Mouse (Mus musculus) CD8-positive naive resting alpha-beta T cell, adult 2 months (primary cell): ENCODE data around the gene Tmem178.

Experiments
- DNase-seq, 2 experiments: peaks; one replicate each; pipeline ENCODE4 v3.0.0; 2022; ENCODE audit warnings: low read depth in 2 of 2, low spot score in 2 of 2

Gene Tmem178

DNA sequence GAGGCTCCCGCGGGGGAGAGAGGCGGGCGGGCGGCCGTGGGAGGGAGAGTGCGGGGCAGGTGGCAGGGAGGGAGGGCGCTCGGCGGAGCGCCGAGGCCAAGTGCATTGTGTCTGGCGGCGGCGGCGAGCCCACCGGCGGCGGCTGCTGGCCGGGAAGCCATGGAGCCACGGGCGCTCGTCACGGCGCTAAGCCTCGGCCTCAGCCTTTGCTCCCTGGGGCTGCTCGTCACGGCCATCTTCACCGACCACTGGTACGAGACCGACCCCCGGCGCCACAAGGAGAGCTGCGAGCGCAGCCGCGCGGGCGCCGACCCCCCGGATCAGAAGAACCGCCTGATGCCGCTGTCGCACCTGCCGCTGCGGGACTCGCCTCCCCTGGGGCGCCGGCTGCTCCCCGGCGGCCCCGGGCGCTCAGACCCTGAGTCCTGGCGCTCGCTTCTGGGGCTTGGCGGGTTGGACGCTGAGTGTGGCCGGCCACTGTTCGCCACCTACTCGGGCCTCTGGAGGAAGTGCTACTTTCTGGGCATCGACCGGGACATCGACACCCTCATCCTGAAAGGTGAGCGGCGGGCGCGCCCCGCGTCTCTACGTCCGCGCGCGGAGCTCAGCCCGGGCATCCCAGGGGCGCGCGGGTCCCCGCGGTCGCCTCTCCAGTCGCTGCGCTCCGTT, at the start of gene Tmem178:
Gene Tmem178 (plus strand): TSS at position 103 of the 669 bp plus-strand sequence.
- DNase-seq: no peak

- no peak for DNase-seq
Measured at GRCm38 (mm10) chr17:80896481-80896880, 48.0 kb upstream of the Tmem178 start.

DNA sequence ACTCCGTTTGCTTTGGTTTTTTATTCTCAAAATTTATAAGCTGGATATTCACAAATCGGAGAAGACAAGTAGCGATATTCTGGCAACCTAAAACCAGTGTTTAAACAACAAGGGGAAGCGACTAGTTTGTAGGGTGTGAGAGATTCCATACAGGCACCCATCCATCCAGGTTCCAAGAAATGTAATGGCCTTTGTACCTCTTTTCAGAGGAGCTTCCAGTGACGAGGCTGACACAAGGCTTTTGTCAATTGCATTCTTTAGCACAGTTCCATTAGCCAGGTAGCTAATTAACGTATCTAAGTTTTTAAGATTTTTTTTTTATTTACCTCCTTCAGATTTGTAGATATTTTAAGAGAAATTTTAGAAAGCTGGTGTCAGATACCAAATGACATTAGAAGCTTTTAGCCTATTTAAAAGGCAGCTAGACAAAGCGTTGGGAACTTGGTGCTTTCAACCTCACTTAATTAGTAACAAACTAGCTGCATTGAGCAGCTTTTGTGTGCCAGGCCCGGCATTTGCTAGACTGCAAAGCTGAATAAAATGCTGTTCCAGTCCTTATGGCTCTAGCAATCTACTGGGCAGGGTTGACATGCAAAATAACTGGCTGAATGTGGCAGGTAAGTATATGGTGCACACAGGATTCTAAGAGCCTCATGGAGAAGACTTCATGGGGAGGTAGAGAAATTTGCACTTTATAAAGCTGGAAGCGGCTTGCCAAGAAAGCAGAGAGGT, 46.6 kb upstream of the Tmem178 start:
- DNase-seq: no peak

DNA sequence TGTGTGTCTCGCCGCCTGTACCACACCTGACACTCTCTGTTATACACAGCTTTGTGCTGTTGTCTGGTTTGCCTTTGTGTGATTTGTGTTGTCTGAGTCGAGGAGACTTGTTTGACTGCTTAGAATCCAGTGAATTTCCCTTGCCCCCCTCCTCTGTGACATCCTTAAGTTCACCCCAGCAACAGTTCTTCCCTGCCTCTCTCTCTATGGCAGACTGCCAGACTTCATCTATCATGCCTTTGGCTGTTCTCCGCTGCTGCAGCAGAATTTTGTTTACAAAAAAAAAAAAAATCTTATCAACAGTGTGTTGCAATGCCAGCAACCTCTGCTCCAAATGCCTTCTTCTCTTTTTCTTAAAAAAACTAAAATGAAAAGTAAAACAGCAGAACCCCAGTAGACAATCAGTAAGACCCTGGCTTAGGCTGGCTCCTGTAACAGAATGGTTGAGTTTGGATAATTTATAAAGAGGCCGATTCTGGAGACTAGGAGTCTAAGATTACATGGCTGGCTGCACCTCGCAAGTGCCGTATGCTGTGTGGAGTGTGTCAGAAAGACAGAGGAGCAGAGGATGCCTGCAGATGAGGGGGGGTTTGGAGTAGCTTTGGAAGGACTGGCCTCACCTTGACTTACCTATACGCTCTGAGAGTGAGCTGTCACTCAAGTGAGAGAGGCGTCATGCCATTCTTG, 44.8 kb upstream of the Tmem178 start:
- DNase-seq: no peak

DNA sequence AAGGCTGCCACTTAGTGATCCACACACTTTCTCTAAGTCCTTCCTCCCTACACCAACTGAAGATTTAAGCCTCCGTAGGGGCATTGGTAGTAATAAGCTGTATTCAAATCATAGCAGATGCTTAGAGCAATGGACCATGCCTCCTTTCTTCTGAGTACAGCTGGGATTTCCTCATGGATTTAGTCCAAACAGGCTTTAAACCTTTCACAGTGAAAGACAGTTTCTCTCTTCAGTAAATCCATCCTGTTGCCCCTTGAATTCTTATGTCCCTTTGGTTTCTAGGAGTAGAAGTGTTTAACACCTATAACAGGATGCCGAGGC, 44.3 kb upstream of the Tmem178 start:
- no peak for DNase-seq

DNA sequence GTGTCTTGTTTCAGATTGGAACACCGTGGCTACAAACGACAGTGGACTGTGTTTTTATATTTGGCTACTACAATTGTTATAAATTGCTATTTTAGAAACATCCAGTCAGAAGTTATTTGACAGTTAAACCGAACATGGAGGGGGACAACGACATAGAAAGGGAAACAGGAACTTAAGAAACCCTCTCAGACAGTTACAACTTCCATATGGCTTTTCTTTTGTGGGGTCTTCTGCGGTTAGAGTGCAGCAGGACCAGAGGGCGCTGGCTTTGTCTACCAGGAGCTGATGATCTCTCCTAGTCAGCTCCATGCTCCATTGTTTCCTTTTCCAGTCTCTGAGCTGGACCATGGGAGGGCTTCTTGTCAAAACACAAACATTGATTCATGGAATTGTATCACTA, 42.5 kb upstream of the Tmem178 start:
- no peak for DNase-seq

DNA sequence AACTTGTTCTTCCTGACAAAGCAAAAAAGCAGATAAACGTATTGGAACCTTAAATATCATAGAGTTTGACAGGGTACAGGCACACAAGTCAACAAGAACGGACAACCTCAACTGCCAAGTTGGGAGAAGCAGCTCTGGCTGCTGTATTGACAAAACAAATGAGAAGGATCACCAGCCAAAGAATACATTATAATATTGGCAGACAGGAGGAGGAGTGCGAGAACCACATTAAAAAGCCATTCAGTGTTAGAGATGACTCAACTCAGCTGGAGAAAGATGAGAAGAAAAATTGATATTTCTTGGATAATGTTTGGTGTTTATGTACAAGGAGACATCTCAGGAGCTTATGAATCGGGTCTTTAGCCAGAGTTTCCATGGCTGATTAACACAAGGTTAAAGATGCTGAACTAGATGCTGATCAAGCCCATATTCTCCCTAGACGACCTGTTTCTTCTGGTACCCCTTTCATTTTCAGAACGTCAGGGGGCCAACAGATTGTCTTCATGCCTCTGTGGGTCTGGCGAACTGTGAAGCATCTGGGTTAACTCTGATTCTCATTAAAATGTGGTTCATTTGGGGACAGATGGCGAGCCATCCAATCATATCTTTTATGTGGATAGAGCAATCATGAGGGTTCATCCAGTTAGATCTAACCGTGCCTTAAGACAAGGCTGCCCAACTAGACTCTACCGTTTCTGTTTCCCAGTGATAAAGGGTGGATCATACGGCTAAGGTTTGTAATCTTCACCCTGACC, 41.1 kb upstream of the Tmem178 start:
- DNase-seq: no peak

DNA sequence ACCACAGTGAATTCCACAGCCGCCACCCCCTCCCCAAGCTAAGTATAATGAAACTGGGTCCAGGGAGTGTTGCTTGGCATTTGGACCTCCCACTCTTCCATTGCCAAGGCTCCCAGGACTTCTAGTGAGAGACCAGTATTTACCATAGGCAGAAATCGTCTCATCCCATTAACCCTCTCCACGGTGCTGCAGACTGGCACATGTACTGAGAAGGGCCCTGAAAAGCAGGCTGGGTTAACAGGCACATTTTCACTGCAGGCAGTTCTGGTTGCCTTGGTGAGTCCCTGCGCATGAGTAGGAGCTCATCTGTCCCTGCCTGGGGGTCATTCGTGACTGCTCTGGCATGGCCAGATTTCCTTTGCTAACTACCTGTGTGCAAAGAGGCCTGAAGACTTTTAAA, 40.4 kb upstream of the Tmem178 start:
- no peak for DNase-seq

GRCm38 (mm10) chr17:80915666-80916065, 28.8 kb upstream of the Tmem178 start:
- no peak for DNase-seq

- DNase-seq: no peak
Measured at GRCm38 (mm10) chr17:80919261-80919660, 25.2 kb upstream of the Tmem178 start.

DNA sequence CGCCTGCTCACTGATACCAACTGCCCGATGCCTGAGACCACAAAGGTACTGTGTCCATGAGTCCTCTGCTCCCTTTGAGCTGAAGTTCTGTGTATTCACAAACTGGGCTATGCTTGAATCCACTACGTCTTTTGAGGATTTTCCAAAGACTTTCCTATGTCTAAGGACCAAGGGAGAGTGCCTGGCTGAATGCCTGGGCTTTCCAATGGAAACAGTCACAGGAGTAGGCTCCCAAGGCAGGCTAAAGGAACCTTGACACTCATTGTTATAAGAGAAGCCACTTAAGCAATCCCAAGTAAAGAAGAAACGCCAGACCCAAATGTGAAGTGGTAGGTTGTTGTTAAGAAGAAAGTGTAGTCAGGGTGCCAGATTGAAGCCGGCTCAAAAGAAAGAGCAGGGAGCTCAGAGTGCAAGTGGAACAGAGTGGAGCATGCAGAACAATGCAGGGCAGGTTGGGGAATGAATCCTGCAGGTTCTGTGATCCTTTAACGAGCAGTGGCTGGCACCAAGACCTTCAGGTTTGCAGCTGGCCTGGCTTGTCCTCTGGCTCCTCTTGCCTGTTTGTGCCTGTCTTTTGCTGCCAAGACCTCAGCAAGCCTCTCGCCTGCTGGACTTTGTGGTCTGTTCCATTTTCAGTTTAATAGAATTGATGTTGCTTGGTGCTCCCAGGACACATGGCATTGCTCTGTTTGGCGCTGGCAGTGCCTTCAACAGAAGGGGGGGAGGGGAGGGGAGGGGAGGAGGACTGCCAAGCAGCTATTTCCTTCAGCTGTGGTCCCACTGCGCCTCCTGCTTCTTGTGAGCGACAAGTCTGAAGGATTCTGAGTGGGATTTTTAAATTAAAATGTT, 22.9 kb upstream of the Tmem178 start:
- no peak for DNase-seq

DNA sequence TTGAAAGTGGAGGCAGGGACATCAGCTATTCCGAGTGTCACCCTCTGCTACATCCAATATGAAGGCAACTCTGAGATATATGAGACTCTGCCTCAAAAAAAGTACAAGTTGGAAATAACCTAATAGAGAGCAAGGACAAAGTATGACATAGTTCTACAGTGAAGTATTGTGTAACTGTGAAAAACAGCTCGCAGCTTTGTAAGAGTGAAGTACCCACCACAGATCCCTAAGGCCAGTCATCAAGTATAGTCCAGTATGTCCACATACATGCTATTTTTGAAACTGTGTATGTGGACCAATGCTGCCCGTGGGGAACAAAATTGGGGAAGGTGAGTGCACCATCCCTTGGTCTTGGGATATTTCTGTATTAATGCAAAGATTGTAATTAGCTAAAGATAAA, 18.9 kb upstream of the Tmem178 start:
- DNase-seq: no peak

DNA sequence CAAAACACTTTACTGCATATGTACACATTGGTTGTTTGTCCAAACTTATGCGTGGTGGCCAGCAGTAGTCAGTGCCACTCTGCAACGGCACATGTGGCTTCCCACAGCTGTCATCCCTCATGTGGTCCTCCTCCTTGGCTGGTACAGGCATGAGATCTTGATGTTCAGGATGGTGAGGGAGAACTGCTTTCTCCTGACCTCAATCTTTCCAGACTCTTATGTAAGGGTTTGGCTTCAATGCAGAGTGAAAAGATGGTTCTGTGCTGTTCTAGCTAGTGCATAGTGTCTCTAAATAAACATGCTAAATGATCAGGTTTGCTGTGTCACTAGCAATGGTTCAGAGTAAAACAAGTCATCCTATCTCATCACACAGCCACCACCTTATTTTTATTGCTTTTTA, 17.3 kb upstream of the Tmem178 start:
- DNase-seq: no peak

DNA sequence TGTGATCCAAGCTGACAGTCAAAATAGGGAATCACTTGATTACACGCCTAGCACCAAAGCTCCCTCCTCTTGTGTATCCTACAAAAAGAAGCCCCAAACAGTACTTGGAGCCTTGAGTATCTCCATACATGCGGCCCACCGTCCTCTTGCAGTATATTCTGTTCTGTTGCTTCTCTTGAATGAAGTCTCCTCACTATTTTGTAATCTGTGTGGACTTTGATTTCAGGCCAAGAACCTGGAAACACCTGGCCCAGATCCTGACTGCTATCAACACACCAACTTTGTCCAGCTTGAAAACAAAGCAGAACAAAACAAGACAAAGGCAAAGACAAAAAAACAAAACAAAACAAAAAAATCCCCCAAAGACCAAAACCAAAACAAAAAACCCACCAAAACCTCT, 11.7 kb upstream of the Tmem178 start:
- no peak for DNase-seq

DNA sequence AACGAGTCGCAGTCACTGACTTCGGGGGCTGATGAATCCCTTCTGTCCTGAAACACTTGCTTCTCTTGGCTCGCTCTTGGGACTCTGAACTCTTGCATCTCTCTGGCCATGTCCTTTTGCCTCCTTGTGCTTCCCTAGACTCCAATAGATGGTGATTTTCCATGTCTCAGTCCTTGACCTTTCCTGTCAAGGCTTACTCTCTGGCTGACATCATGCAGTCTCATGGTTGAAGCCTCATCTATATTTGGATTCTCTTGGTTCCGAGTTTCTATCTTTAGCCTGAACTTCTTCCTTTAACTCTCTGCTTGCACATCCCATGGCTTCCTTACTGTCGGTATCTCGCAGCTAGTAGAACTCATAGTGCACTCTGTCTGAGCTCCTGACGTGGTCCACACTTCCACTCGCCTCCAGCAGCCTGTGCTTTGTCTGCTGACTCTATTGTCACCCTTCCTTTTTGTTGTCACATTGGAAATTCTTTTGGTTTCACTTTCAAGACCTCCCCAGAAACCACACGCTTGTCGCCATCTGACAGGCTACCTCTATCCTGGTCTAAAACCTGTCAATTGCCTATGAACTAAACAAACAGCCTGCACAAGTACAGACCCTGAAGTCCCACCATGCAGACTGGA, 10.9 kb upstream of the Tmem178 start:
- no peak for DNase-seq

- DNase-seq: no peak
Measured at GRCm38 (mm10) chr17:80935807-80936519, 8.5 kb upstream of the Tmem178 start.

DNA sequence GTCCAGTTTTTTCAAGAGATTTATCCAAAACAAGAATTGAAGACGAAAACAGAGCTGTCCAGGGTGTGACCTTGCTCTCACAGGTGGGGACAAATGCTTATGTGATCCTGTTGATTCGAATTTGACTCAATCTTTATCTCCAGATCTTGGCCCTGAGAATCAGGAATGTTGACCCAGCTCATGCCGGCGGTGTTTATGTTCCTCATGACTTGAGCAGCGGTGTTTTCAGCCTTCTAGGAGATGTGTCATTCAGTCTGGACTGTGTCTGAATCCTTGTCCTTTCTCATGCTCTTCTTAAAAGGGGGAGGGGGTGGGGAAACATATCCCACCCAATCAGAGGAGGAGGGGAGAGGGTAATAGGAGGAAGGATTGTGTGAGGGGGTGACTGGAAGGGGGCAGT, 7.9 kb upstream of the Tmem178 start:
- DNase-seq: no peak

DNA sequence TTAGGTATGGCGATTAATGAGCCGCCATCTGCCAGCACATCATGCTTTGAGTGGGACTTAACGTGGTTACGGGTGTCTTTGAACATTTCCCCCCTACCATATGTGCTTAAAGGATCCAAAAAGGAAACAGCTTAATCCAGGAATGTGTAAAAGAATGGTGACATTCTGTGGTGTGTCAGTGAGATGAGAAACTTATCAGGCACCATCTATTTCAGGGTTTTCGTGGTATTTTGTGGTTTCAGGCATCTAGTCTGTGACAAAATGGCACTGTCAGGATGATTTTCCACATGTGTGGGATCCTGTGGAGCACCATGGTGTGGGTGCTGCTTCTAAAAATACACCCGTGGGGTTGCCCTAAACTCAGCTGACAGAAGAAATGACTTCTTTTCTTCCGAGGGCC, 4.6 kb upstream of the Tmem178 start:
- no peak for DNase-seq

DNA sequence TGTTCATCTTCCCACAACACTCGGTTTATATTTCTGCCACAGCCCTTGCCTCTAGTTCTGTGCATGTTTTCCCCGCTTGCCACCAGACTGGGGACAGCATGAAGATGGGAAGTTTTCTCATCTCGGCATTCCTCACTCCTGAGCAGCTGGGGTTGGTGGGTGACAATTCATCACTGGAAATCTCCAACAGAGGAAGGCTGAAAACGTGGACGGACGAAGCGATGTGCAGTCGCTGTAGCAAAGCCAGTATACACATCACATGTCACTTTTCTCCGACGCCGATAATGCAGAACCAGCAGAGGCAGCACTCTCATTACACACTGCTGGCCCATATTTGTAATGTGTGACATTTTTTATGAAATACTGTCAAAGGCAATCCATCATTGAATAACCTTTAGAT, 2.6 kb upstream of the Tmem178 start:
- DNase-seq: no peak
